In genomic region chr3:135042195-135042594, GRCm38 (mm10) we compare ENCODE assay signal across 19 mouse cellular contexts.
A peak's percentile ranks its signal among the peaks of the same experiment; 100 is the strongest.
DNase-seq lines count a peak whose midpoint lies in the region; ATAC-seq and TF ChIP-seq lines count a peak whose summit lies in the region.
"Had no signal": no experiment of that assay in that cellular context is flagged by ENCODE, and none has a peak within 500 bp of the region (broad histone marks: within the 10 kb centered on the region; RNA-seq: fewer than 3 reads in every experiment).

No protein-coding gene starts in this region.

- no peak for DNase-seq in forebrain, embryonic 14.5 days (ENCODE audit: low spot score)
- peak; percentile 27 for DNase-seq in kidney, postnatal 14 days
- DNase-seq in kidney, adult 11 months: no peak
- no peak for DNase-seq in stomach, postnatal 0 days (ENCODE audit: low spot score)
- DNase-seq in ovary, postnatal 36 days (ENCODE audit: low spot score): no peak
- no peak for DNase-seq in Muller cell, postnatal 12 days (ENCODE audit: inconsistent ontology term)
- DNase-seq: cerebellum, adult 9-11 months; heart, adult 18-20 months; layer of hippocampus, postnatal 36 days; left cerebral cortex, postnatal 4 days; lung, postnatal 36 days; right cerebral cortex, postnatal 14 days; thymus, postnatal 14 days had no signal

- 0 out of 2 replicates have a peak, but pooled peaks have one; percentile 27 for ATAC-seq in forebrain, embryonic 13.5 days
- ATAC-seq in forebrain, embryonic 14.5 days: no peak
- peak; percentile 49; the same call in 1 of the 2 replicates for ATAC-seq in stomach, embryonic 14.5 days (ENCODE audit: insufficient number of reproducible peaks, insufficient read depth, low FRiP score, low read depth)
- no peak for ATAC-seq in stomach, postnatal 0 days (ENCODE audit: low FRiP score, low TSS enrichment)
- ATAC-seq: forebrain, embryonic 16.5 days had no signal

- H3K4me1 ChIP-seq in forebrain, embryonic 13.5 days: no peaks in the 10 kb centered on the region
- no peaks in the 10 kb centered on the region for H3K4me1 ChIP-seq in forebrain, embryonic 14.5 days (ENCODE audit: control insufficient read depth, insufficient read depth, low read length)
- 0 out of 2 replicates have a peak, but pooled peaks cover 3% of the 10 kb centered on the region for H3K4me1 ChIP-seq in stomach, embryonic 14.5 days (ENCODE audit: control insufficient read depth, insufficient read depth, low read length)
- no peaks in the 10 kb centered on the region for H3K4me1 ChIP-seq in stomach, postnatal 0 days (replicated peaks; ENCODE audit: control insufficient read depth, insufficient read depth)
- H3K4me1 ChIP-seq: liver, embryonic 15.5 days; midbrain, embryonic 10.5 days had no signal

- H3K27ac ChIP-seq in forebrain, embryonic 13.5 days: no peak overlapping the region
- H3K27ac ChIP-seq in forebrain, embryonic 14.5 days (ENCODE audit: low read depth, low read length): no peak overlapping the region
- no peak overlapping the region for H3K27ac ChIP-seq in stomach, embryonic 14.5 days (ENCODE audit: low read length)
- H3K27ac ChIP-seq in stomach, postnatal 0 days (replicated peaks): no peak overlapping the region
- H3K27ac ChIP-seq: liver, embryonic 15.5 days; midbrain, embryonic 10.5 days had no signal

- WGBS in forebrain, embryonic 13.5 days: 71% methylated on average over 4 of the region's 4 CpGs
- WGBS in forebrain, embryonic 14.5 days: 66% methylated on average over 4 of the region's 4 CpGs
- 25% methylated on average over 4 of the region's 4 CpGs for WGBS in stomach, embryonic 14.5 days
- 37% methylated on average over 4 of the region's 4 CpGs for WGBS in stomach, postnatal 0 days

- no peaks in the 10 kb centered on the region for H3K9me3 ChIP-seq in forebrain, embryonic 13.5 days (replicated peaks)
- no peaks in the 10 kb centered on the region for H3K9me3 ChIP-seq in forebrain, embryonic 14.5 days (replicated peaks; ENCODE audit: control insufficient read depth, low read length)
- H3K9me3 ChIP-seq in stomach, embryonic 14.5 days (ENCODE audit: control insufficient read depth, low read depth, low read length): no peaks in the 10 kb centered on the region
- no peaks in the 10 kb centered on the region for H3K9me3 ChIP-seq in stomach, postnatal 0 days (ENCODE audit: control insufficient read depth, low read length)
- H3K9me3 ChIP-seq: liver, embryonic 15.5 days; midbrain, embryonic 10.5 days had no signal

- no peak overlapping the region for H3K4me2 ChIP-seq in forebrain, embryonic 13.5 days
- H3K4me2 ChIP-seq in forebrain, embryonic 14.5 days (ENCODE audit: low read length): no peak overlapping the region
- no peak overlapping the region for H3K4me2 ChIP-seq in stomach, embryonic 14.5 days (replicated peaks; ENCODE audit: low read depth, low read length)
- H3K4me2 ChIP-seq in stomach, postnatal 0 days (replicated peaks; ENCODE audit: low read depth): no peak overlapping the region
- H3K4me2 ChIP-seq: liver, embryonic 15.5 days had no signal

- no peak for TF ChIP-seq EP300 in stomach, postnatal 0 days (optimal IDR thresholded peaks at IDR 0.05)

- no peak overlapping the region for H3K9ac ChIP-seq in forebrain, embryonic 13.5 days
- H3K9ac ChIP-seq in forebrain, embryonic 14.5 days (ENCODE audit: low read length): no peak overlapping the region
- H3K9ac ChIP-seq in stomach, embryonic 14.5 days (replicated peaks; ENCODE audit: low read depth, low read length): no peak overlapping the region
- H3K9ac ChIP-seq in stomach, postnatal 0 days (ENCODE audit: low read length): no peak overlapping the region
- H3K9ac ChIP-seq: liver, embryonic 15.5 days had no signal

- no peak for TF ChIP-seq CTCF in stomach, postnatal 0 days (IDR thresholded peaks at IDR 0.05; ENCODE audit: low read depth)

- no peaks in the 10 kb centered on the region for H3K27me3 ChIP-seq in forebrain, embryonic 13.5 days
- H3K27me3 ChIP-seq in forebrain, embryonic 14.5 days (replicated peaks; ENCODE audit: control insufficient read depth, insufficient read depth, low read length): no peaks in the 10 kb centered on the region
- H3K27me3 ChIP-seq in stomach, embryonic 14.5 days (ENCODE audit: control insufficient read depth, insufficient read depth, low read length): no peaks in the 10 kb centered on the region
- H3K27me3 ChIP-seq in stomach, postnatal 0 days (ENCODE audit: control insufficient read depth, insufficient read depth, low read length): no peaks in the 10 kb centered on the region
- H3K27me3 ChIP-seq: liver, embryonic 15.5 days had no signal

- H3K36me3 ChIP-seq in forebrain, embryonic 13.5 days (ENCODE audit: poor library complexity, severe bottlenecking): no peaks in the 10 kb centered on the region
- no peaks in the 10 kb centered on the region for H3K36me3 ChIP-seq in forebrain, embryonic 14.5 days (ENCODE audit: control insufficient read depth, insufficient read depth, low read length)
- H3K36me3 ChIP-seq in stomach, embryonic 14.5 days (ENCODE audit: control insufficient read depth, insufficient read depth, low read length): no peaks in the 10 kb centered on the region
- H3K36me3 ChIP-seq in stomach, postnatal 0 days (ENCODE audit: control insufficient read depth, insufficient read depth, low read length): no peaks in the 10 kb centered on the region
- H3K36me3 ChIP-seq: liver, embryonic 15.5 days; midbrain, embryonic 10.5 days had no signal

- no peak overlapping the region for H3K4me3 ChIP-seq in forebrain, embryonic 13.5 days
- no peak overlapping the region for H3K4me3 ChIP-seq in forebrain, embryonic 14.5 days (ENCODE audit: low read depth, low read length)
- no peak overlapping the region for H3K4me3 ChIP-seq in stomach, embryonic 14.5 days (ENCODE audit: low read depth, low read length)
- H3K4me3 ChIP-seq in stomach, postnatal 0 days (ENCODE audit: low read depth, low read length): no peak overlapping the region
- H3K4me3 ChIP-seq: erythroblast, embryonic 14.5 days; liver, embryonic 15.5 days; midbrain, embryonic 10.5 days had no signal

Comparison
In these comparisons a context has a peak if more than half of its experiments do, and no peak if none do; other contexts are left out.
1. ATAC-seq: peak in forebrain, embryonic 13.5 days (single experiment) and stomach, embryonic 14.5 days (single experiment); none in forebrain, embryonic 14.5 days (single experiment) and stomach, postnatal 0 days (single experiment).